Mouse (Mus musculus): ENCODE measurements at regions not wholly inside any gene's neighbourhood (a gene's known extent, or its start where the extent isn't known, plus 50 kb on each side); places are given as distances from the start of the nearest gene placed in this dataset.

GRCm38 (mm10) chr13:59338436-59338835, 246.6 kb downstream of the Agtpbp1 start:
- TF ChIP-seq GATA1 (IDR thresholded peaks at IDR 0.05; ENCODE audit: borderline replicate concordance, low read length) (no peak), FLI1 (IDR thresholded peaks at IDR 0.05; ENCODE audit: low read length) (no peak)

All from megakaryocyte, embryonic 14.5 days (primary cell).